Mouse (Mus musculus): ENCODE results near the gene Opa3. TPM values are rescaled to one million over a fixed set of nuclear protein-coding genes. Genes with fewer than 3 reads are reported as not detected.
A peak's percentile ranks its signal among the peaks of the same experiment; 100 is the strongest.

Opa3 gene
- polyA plus RNA-seq, 1 experiment from 2014 or later, result 20.7 TPM

DNA sequence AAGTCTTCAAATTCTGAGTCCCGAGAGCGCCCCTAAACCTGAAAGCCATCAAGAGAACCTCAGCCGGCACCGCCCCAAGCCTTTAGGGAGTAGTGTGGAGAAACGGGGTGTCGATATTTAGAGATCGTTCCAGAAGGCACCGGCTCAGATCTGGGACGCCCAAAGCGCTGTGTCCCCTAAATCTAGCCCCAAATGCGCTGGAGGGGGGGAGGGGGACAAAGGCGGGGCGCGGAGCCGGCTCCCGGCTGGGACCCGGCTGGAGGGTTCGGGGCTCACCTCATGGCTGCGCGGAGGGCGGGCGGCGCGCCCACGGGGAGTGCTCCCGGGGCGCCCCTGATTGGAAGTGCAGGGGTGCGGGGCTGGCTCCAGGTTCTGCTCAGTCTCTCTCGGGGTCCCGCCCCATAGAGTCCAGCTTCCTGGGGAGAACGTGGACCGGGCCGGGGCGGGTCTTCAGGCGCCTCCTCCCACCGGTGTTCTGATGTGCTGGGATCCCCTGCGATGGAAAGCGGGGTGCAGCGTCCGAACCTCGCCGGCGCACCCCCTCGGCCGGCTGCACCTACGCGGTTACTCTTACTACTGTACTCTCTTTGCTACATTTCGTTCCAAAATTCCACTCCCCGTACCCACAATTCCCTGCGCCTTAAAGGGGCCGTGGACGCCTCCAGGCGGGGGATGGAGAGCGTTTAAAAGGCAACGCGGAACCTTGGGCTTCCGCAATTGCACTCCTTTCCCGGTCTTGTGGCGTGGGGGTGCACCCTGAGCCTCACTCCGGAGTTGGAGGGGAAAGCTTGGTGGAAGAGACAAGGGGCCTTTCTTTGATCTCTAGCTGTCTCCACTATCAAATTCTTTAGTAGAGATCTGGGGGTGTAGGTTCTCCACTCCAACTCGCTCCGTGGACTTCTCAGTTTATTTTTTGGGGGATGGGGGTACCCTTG is 43.4 kb downstream of the Opa3 start, which contains the start of gene Vasp:
Gene Vasp (minus strand): TSS at position 580 of the 935 bp plus-strand sequence.
- peak within 1 kb of the TSS; percentile 93 for H3K4me3 ChIP-seq (ENCODE audit: low read depth, low read length)
- under 1% methylated on average over 50 of the region's 62 CpGs for WGBS
- ATAC-seq (ENCODE audit: low FRiP score, low TSS enrichment) (peak; percentile 69), DNase-seq (ENCODE audit: low spot score) (peak; percentile 90)
- no peaks in the 10 kb centered on the region for H3K36me3 ChIP-seq (ENCODE audit: control insufficient read depth, insufficient read depth, low read length)
- peak within 1 kb of the TSS; percentile 98 for H3K4me2 ChIP-seq (replicated peaks; ENCODE audit: low read depth)
- H3K27ac ChIP-seq (replicated peaks), result peak within 1 kb of the TSS; percentile 97
- no peaks in the 10 kb centered on the region for H3K9me3 ChIP-seq (ENCODE audit: control insufficient read depth, low read length)
- TF ChIP-seq CTCF (IDR thresholded peaks at IDR 0.05; ENCODE audit: low read depth) (peak; percentile 34), EP300 (optimal IDR thresholded peaks at IDR 0.05) (peak; percentile 62)
- peaks cover 2% of the 10 kb centered on the region; the same call in 1 of the 2 replicates for H3K4me1 ChIP-seq (replicated peaks; ENCODE audit: control insufficient read depth, insufficient read depth)
- no peaks in the 10 kb centered on the region for H3K27me3 ChIP-seq (ENCODE audit: control insufficient read depth, insufficient read depth, low read length)
- peak within 1 kb of the TSS; percentile 91 for H3K9ac ChIP-seq (ENCODE audit: low read length)

DNA sequence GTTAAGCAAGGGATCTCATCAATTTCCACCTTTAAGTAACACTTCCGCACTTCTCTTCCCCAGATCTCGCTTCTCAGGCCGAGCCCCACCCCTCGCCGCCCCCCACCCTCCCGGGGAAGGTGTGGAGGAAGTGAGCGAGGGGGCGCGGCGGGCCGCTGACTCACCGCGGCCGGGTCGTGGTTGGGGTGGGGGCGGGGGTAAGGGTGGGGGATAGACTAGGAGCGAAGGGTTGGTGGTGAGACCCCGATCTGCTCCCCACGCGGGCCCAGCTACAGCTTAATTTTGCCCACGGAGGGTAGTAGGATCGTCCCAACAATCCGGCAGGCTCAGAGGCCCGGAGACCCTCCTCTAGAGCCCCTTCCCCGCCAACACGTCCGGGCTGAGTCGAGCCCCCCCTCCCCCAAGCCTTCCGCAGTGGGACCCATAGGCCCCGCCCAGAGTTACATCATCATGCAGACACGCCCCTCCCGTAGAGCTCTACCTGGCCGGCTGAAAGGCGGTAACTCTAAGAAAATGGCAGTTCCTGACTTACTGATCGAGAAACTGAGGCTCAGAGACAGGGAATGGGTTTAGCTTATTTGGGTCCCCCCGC is 44.1 kb downstream of the Opa3 start:
- Histone ChIP-seq H3K4me2 (replicated peaks; ENCODE audit: low read depth) (peak overlapping the region; percentile 98), H3K36me3 (ENCODE audit: control insufficient read depth, insufficient read depth, low read length) (no peaks in the 10 kb centered on the region), H3K4me1 (replicated peaks; ENCODE audit: control insufficient read depth, insufficient read depth) (peaks cover 2% of the 10 kb centered on the region; the same call in 1 of the 2 replicates), H3K4me3 (ENCODE audit: low read depth, low read length) (peak overlapping the region; percentile 93), H3K9ac (ENCODE audit: low read length) (peak overlapping the region; percentile 91), H3K9me3 (ENCODE audit: control insufficient read depth, low read length) (no peaks in the 10 kb centered on the region), H3K27me3 (ENCODE audit: control insufficient read depth, insufficient read depth, low read length) (no peaks in the 10 kb centered on the region), H3K27ac (replicated peaks) (peak overlapping the region; percentile 97)
- TF ChIP-seq CTCF (IDR thresholded peaks at IDR 0.05; ENCODE audit: low read depth) (no peak), EP300 (optimal IDR thresholded peaks at IDR 0.05) (no peak)
- ATAC-seq (ENCODE audit: low FRiP score, low TSS enrichment) (peak; percentile 63), DNase-seq (ENCODE audit: low spot score) (peak; percentile 91)
- WGBS, result under 1% methylated on average over 27 of the region's 36 CpGs

DNA sequence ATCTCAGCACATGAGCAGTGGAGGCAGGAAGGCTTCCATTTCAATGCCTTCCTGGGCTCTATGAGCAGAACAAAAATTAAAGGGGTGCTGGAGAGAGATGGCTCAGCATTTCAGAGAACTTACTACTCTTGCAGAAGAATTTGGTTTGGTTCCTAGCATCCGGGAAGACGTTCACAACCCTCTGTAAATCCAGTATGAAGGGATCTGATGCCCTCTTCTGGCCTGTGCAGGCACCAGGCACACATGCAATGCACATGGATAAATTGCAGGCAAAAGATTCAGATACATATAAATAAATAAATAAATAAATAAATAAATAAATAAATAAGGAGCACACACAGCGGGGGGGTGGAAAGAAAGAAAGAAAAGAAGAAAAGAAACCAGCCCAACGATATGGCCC is 48.1 kb downstream of the Opa3 start:
- no peaks in the 10 kb centered on the region; the same call in 1 of the 2 replicates for H3K4me1 ChIP-seq (replicated peaks; ENCODE audit: control insufficient read depth, insufficient read depth)
- H3K9me3 ChIP-seq (ENCODE audit: control insufficient read depth, low read length), result no peaks in the 10 kb centered on the region
- DNase-seq (ENCODE audit: low spot score) (no peak), ATAC-seq (ENCODE audit: low FRiP score, low TSS enrichment) (no peak)
- WGBS, result 45% methylated on average over 4 of the region's 4 CpGs
- no peak overlapping the region for H3K4me2 ChIP-seq (replicated peaks; ENCODE audit: low read depth)
- H3K9ac ChIP-seq (ENCODE audit: low read length), result no peak overlapping the region
- no peaks in the 10 kb centered on the region for H3K36me3 ChIP-seq (ENCODE audit: control insufficient read depth, insufficient read depth, low read length)
- TF ChIP-seq EP300 (optimal IDR thresholded peaks at IDR 0.05) (no peak), CTCF (IDR thresholded peaks at IDR 0.05; ENCODE audit: low read depth) (peak; percentile 58)
- no peak overlapping the region for H3K27ac ChIP-seq (replicated peaks)
- H3K4me3 ChIP-seq (ENCODE audit: low read depth, low read length), result no peak overlapping the region
- H3K27me3 ChIP-seq (ENCODE audit: control insufficient read depth, insufficient read depth, low read length), result peaks cover 13% of the 10 kb centered on the region; the same call in 1 of the 2 replicates

DNA sequence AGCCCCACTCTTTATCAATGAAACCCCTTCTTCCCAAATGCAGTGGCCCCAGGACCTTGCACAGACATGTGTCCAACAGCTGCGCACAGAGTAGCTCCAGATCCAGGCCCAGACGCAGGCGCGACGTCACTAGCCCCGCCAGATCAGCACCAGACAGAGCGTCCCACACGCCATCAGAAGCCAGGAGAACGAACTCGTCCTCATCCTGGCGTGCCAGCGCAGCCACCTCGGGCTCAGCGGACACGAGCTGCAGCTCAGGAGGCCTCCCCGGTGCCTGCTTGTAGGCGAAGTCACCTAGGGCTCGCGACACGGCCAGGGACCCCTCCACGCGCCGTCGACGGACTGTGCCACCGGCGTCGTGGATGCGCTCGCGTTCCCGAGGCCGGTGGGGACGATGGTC is 50.9 kb downstream of the Opa3 start:
- Histone ChIP-seq H3K27ac (replicated peaks) (no peak overlapping the region), H3K27me3 (ENCODE audit: control insufficient read depth, insufficient read depth, low read length) (peaks cover 13% of the 10 kb centered on the region; the same call in 1 of the 2 replicates), H3K4me1 (replicated peaks; ENCODE audit: control insufficient read depth, insufficient read depth) (no peaks in the 10 kb centered on the region), H3K9me3 (ENCODE audit: control insufficient read depth, low read length) (no peaks in the 10 kb centered on the region), H3K4me3 (ENCODE audit: low read depth, low read length) (peak overlapping the region; percentile 23; the same call in 1 of the 2 replicates), H3K36me3 (ENCODE audit: control insufficient read depth, insufficient read depth, low read length) (no peaks in the 10 kb centered on the region), H3K9ac (ENCODE audit: low read length) (no peak overlapping the region), H3K4me2 (replicated peaks; ENCODE audit: low read depth) (peak overlapping the region; percentile 43; the same call in 1 of the 2 replicates)
- ATAC-seq (ENCODE audit: low FRiP score, low TSS enrichment) (no peak), DNase-seq (ENCODE audit: low spot score) (no peak)
- WGBS, result 3% methylated on average over 34 of the region's 34 CpGs
- no peak for TF ChIP-seq EP300 (optimal IDR thresholded peaks at IDR 0.05)
- no peak for TF ChIP-seq CTCF (IDR thresholded peaks at IDR 0.05; ENCODE audit: low read depth)

DNA sequence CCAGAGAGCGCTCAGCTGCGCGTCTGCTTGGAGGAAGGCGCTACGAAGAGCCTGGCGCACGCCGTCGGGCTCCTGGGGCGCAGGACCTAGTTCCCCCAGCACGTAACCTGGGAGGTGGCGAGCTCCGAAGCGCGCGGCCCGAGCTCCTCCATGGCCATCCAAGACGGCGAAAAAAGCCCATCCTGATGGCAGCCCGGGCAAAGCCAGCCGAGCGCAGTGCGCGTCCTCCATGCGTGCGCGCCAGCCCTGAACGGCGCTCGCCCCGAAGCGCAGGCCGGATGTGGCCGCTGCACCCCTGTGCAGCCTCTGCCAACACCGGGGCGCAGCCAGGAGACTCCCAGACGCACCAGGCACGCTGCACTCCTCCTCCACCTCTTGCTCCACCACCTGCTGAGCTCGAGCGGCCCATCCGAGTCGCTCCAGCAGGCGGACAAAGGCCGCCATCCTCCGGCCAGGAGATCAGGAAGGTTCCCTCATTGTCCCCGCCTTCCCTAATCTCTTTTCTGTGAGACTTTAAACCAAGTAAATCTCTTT is 51.5 kb downstream of the Opa3 start, which contains the start of gene Ppm1n:
Gene Ppm1n (minus strand): TSS at position 484 of the 534 bp plus-strand sequence.
- TF ChIP-seq EP300 (optimal IDR thresholded peaks at IDR 0.05) (no peak), CTCF (IDR thresholded peaks at IDR 0.05; ENCODE audit: low read depth) (0 out of 2 replicates have a peak, but pooled peaks have one; percentile 21)
- under 1% methylated on average over 36 of the region's 46 CpGs for whole genome bisulfite sequencing
- H3K27ac ChIP-seq (replicated peaks), result no peak within 1 kb of the TSS
- H3K27me3 ChIP-seq (ENCODE audit: control insufficient read depth, insufficient read depth, low read length), result peaks cover 13% of the 10 kb centered on the region; the same call in 1 of the 2 replicates
- H3K4me3 ChIP-seq (ENCODE audit: low read depth, low read length), result peak within 1 kb of the TSS; percentile 23
- no peak within 1 kb of the TSS for H3K9ac ChIP-seq (ENCODE audit: low read length)
- no peak for ATAC-seq (ENCODE audit: low FRiP score, low TSS enrichment)
- no peak for DNase-seq (ENCODE audit: low spot score)
- no peaks in the 10 kb centered on the region for H3K9me3 ChIP-seq (ENCODE audit: control insufficient read depth, low read length)
- no peaks in the 10 kb centered on the region for H3K36me3 ChIP-seq (ENCODE audit: control insufficient read depth, insufficient read depth, low read length)
- H3K4me2 ChIP-seq (replicated peaks; ENCODE audit: low read depth), result peak within 1 kb of the TSS; percentile 43
- H3K4me1 ChIP-seq (replicated peaks; ENCODE audit: control insufficient read depth, insufficient read depth), result no peaks in the 10 kb centered on the region
